Mouse (Mus musculus) bone marrow, adult 2 months (tissue): Measurements from ENCODE around the gene 1810065E05Rik.

ENCODE experiments used
- CTCF ChIP-seq: fragments of 200-500 bp; IDR thresholded peaks from 2 replicates; pipeline ENCODE4 v1.5.1; 2011; ENCODE audit warnings: low read length, control low read depth; ENCODE audit not compliant: control insufficient read depth, insufficient read depth
- POLR2A ChIP-seq: fragments of 200-500 bp; IDR thresholded peaks from 2 replicates; pipeline ENCODE4 v1.6.1; 2011; ENCODE audit warnings: low read depth, mild to moderate bottlenecking, control low read depth, low read length, borderline replicate concordance; ENCODE audit not compliant: control insufficient read depth

- no peak for TF ChIP-seq POLR2A
- TF ChIP-seq CTCF = no peak
These were observed 17.0 kb downstream of the 1810065E05Rik start for GRCm38 (mm10) chr11:58437866-58438265.
